Mouse (Mus musculus): ENCODE measurements around the gene Cilp2. TPM values are rescaled to one million over a fixed set of nuclear protein-coding genes. Genes with fewer than 3 reads are reported as not detected.

Cilp2 gene
- polyA plus RNA-seq, 1 experiment from 2014 or later: 0.78 TPM

- H3K27me3 ChIP-seq: no peaks in the 10 kb centered on the region
- H3K4me2 ChIP-seq: no peak overlapping the region
- H3K4me3 ChIP-seq (replicated peaks): no peak overlapping the region
- peaks cover 18% of the 10 kb centered on the region for H3K4me1 ChIP-seq (replicated peaks)
- no peak for ATAC-seq (ENCODE audit: insufficient number of reproducible peaks, insufficient read depth, low FRiP score, low TSS enrichment, low read depth)
- no peak overlapping the region for H3K27ac ChIP-seq
- H3K9me3 ChIP-seq: no peaks in the 10 kb centered on the region
- H3K9ac ChIP-seq (replicated peaks): no peak overlapping the region
- H3K36me3 ChIP-seq: peaks cover 49% of the 10 kb centered on the region
Observed at GRCm38 (mm10) chr8:69918506-69918905, 31.0 kb upstream of the Cilp2 start.

DNA sequence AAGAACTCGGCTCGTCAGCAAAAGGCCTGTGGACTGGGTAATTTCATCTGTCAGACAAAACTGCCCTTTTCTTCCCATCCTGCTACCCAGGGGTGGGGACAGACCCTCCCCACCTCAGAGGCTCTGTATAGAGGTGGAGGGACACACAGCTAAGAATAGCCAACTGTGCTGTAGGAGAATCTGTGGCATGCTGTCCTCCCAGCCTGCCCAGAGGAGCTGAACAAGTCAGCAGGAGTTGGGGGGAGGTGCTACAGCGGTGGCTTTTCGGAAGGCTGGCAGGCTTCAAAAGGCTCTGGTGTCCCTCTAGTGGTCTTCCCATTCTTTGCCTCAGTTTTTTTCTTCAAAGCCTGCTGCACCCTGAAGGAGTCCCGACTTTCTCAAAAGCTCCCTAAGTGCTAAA, 28.3 kb upstream of the Cilp2 start:
- no peak overlapping the region for H3K4me2 ChIP-seq
- H3K9me3 ChIP-seq: no peaks in the 10 kb centered on the region
- H3K4me1 ChIP-seq (replicated peaks): peaks cover 10% of the 10 kb centered on the region
- WGBS: 75% methylated on average over 5 of the region's 5 CpGs
- H3K9ac ChIP-seq (replicated peaks): no peak overlapping the region
- H3K4me3 ChIP-seq (replicated peaks): no peak overlapping the region
- H3K27ac ChIP-seq: no peak overlapping the region
- no peaks in the 10 kb centered on the region for H3K27me3 ChIP-seq
- no peak for ATAC-seq (ENCODE audit: insufficient number of reproducible peaks, insufficient read depth, low FRiP score, low TSS enrichment, low read depth)
- H3K36me3 ChIP-seq: peaks cover 72% of the 10 kb centered on the region

GRCm38 (mm10) chr8:69914526-69914925, 27.0 kb upstream of the Cilp2 start:
- no peak for ATAC-seq (ENCODE audit: insufficient number of reproducible peaks, insufficient read depth, low FRiP score, low TSS enrichment, low read depth)
- peaks cover 85% of the 10 kb centered on the region for H3K36me3 ChIP-seq

GRCm38 (mm10) chr8:69912478-69913074, 25.1 kb upstream of the Cilp2 start:
- H3K4me3 ChIP-seq (replicated peaks): no peak overlapping the region
- H3K9ac ChIP-seq (replicated peaks): no peak overlapping the region
- no peak overlapping the region for H3K4me2 ChIP-seq
- H3K27ac ChIP-seq: no peak overlapping the region
- H3K9me3 ChIP-seq: no peaks in the 10 kb centered on the region
- no peaks in the 10 kb centered on the region for H3K27me3 ChIP-seq
- peaks cover 99% of the 10 kb centered on the region for H3K36me3 ChIP-seq
- no peak for ATAC-seq (ENCODE audit: insufficient number of reproducible peaks, insufficient read depth, low FRiP score, low TSS enrichment, low read depth)
- WGBS: 88% methylated on average over 12 of the region's 12 CpGs
- H3K4me1 ChIP-seq (replicated peaks): no peaks in the 10 kb centered on the region

More at GRCm38 (mm10) chr8:69914526-69914925, 27.0 kb upstream of the Cilp2 start:
- Histone ChIP-seq H3K9ac (replicated peaks) (no peak overlapping the region), H3K4me2 (no peak overlapping the region), H3K27ac (no peak overlapping the region), H3K27me3 (no peaks in the 10 kb centered on the region), H3K4me1 (replicated peaks) (no peaks in the 10 kb centered on the region; the same call in 1 of the 2 replicates), H3K9me3 (no peaks in the 10 kb centered on the region), H3K4me3 (replicated peaks) (no peak overlapping the region)
- 89% methylated on average over 4 of the region's 4 CpGs for WGBS

GRCm38 (mm10) chr8:69911917-69912316, 24.4 kb upstream of the Cilp2 start:
- WGBS: 93% methylated on average over 13 of the region's 13 CpGs
- Histone ChIP-seq H3K27me3 (no peaks in the 10 kb centered on the region), H3K4me3 (replicated peaks) (no peak overlapping the region), H3K4me2 (no peak overlapping the region), H3K36me3 (peaks cover 98% of the 10 kb centered on the region), H3K4me1 (replicated peaks) (no peaks in the 10 kb centered on the region), H3K27ac (no peak overlapping the region), H3K9ac (replicated peaks) (no peak overlapping the region), H3K9me3 (no peaks in the 10 kb centered on the region)
- no peak for ATAC-seq (ENCODE audit: insufficient number of reproducible peaks, insufficient read depth, low FRiP score, low TSS enrichment, low read depth)

GRCm38 (mm10) chr8:69907106-69907505, 19.6 kb upstream of the Cilp2 start:
- Histone ChIP-seq H3K27ac (no peak overlapping the region), H3K9me3 (no peaks in the 10 kb centered on the region), H3K4me3 (replicated peaks) (no peak overlapping the region), H3K9ac (replicated peaks) (no peak overlapping the region), H3K36me3 (peaks cover 56% of the 10 kb centered on the region), H3K4me1 (replicated peaks) (peaks cover 13% of the 10 kb centered on the region), H3K4me2 (no peak overlapping the region), H3K27me3 (no peaks in the 10 kb centered on the region)
- WGBS: 87% methylated on average over 2 of the region's 2 CpGs
- ATAC-seq (ENCODE audit: insufficient number of reproducible peaks, insufficient read depth, low FRiP score, low TSS enrichment, low read depth): no peak

DNA sequence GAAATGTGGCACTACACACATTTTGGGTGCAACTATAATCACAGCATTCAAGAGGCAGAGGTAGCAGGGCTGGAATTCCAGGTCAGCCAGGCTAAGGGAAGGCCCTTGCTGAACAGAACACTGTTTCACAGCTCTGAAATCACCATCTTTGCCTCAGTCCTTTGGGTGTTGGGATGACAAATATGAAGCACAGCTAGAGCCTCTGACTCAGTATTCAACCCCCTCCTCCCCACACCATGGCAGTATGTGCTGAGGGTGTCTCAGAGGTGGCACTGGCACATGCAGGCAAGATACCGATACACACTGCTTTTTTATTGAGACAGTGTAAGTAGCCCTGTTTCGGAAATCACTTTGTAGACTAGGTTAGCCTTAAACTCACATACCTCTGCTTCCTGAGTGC, 18.8 kb upstream of the Cilp2 start:
- H3K9me3 ChIP-seq: no peaks in the 10 kb centered on the region
- WGBS: 89% methylated on average over 2 of the region's 2 CpGs
- ATAC-seq (ENCODE audit: insufficient number of reproducible peaks, insufficient read depth, low FRiP score, low TSS enrichment, low read depth): no peak
- no peaks in the 10 kb centered on the region for H3K27me3 ChIP-seq
- peaks cover 48% of the 10 kb centered on the region for H3K36me3 ChIP-seq
- no peak overlapping the region for H3K4me2 ChIP-seq
- H3K4me1 ChIP-seq (replicated peaks): peaks cover 18% of the 10 kb centered on the region
- no peak overlapping the region for H3K9ac ChIP-seq (replicated peaks)
- no peak overlapping the region for H3K4me3 ChIP-seq (replicated peaks)
- H3K27ac ChIP-seq: no peak overlapping the region

- H3K4me3 ChIP-seq (replicated peaks): no peak overlapping the region
- no peaks in the 10 kb centered on the region for H3K27me3 ChIP-seq
- H3K4me2 ChIP-seq: peak overlapping the region; percentile 96
- no peaks in the 10 kb centered on the region for H3K9me3 ChIP-seq
- H3K36me3 ChIP-seq: peaks cover 30% of the 10 kb centered on the region
- H3K27ac ChIP-seq: no peak overlapping the region
- 88% methylated on average over 8 of the region's 8 CpGs for WGBS
- H3K9ac ChIP-seq (replicated peaks): no peak overlapping the region
- ATAC-seq (ENCODE audit: insufficient number of reproducible peaks, insufficient read depth, low FRiP score, low TSS enrichment, low read depth): no peak
- peaks cover 29% of the 10 kb centered on the region for H3K4me1 ChIP-seq (replicated peaks)
Observed at GRCm38 (mm10) chr8:69904096-69904495, 16.6 kb upstream of the Cilp2 start.

GRCm38 (mm10) chr8:69903063-69903542, 15.6 kb upstream of the Cilp2 start:
- peak; percentile 85 for ATAC-seq (ENCODE audit: insufficient number of reproducible peaks, insufficient read depth, low FRiP score, low TSS enrichment, low read depth)
- Histone ChIP-seq H3K4me2 (peak overlapping the region; percentile 96), H3K4me3 (replicated peaks) (peak overlapping the region; percentile 68), H3K9me3 (no peaks in the 10 kb centered on the region), H3K27ac (peak overlapping the region; percentile 94), H3K4me1 (replicated peaks) (peaks cover 33% of the 10 kb centered on the region), H3K27me3 (no peaks in the 10 kb centered on the region), H3K36me3 (peaks cover 31% of the 10 kb centered on the region), H3K9ac (replicated peaks) (peak overlapping the region; percentile 78)
- WGBS: under 1% methylated on average over 45 of the region's 45 CpGs

DNA sequence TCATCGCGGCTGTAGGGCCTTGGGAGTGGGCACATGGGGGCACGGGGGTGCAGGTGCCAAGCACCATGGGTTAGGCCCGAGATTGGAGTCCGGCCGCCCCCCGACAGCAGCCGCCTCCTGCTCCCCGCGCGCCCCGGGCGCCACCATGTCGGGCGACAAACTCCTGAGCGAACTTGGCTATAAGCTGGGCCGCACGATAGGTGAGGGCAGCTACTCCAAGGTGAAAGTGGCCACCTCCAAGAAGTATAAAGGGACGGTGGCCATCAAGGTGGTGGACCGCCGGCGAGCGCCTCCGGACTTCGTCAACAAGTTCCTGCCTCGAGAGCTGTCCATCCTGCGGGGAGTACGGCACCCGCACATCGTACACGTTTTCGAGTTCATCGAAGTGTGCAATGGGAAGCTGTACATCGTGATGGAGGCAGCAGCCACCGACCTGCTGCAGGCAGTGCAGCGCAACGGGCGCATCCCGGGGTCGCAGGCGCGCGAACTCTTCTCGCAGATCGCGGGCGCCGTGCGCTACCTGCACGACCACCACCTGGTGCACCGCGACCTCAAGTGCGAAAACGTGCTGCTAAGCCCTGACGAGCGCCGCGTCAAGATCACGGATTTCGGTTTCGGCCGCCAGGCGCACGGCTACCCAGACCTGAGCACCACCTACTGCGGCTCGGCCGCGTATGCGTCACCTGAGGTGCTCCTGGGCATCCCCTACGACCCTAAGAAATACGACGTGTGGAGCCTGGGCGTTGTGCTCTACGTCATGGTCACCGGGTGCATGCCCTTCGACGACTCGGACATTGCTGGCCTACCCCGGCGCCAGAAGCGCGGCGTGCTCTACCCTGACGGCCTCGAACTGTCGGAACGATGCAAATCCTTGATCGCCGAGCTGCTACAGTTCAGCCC, 14.9 kb upstream of the Cilp2 start, which contains the start of the genes Tssk6, Ndufa13 and Yjefn3:
Tssk6 (plus strand) TSS at position 22 of the 900 bp plus-strand sequence.
Ndufa13 (minus strand) TSS at position 396 of the 900 bp plus-strand sequence.
Yjefn3 (minus strand) TSS at position 550 of the 900 bp plus-strand sequence.
- Histone ChIP-seq H3K36me3 (peaks cover 31% of the 10 kb centered on the region), H3K4me2 (peak within 1 kb of the TSS; percentile 96), H3K9ac (replicated peaks) (peak within 1 kb of the TSS; percentile 78), H3K9me3 (no peaks in the 10 kb centered on the region), H3K27me3 (no peaks in the 10 kb centered on the region), H3K27ac (peak within 1 kb of the TSS; percentile 94), H3K4me1 (replicated peaks) (peaks cover 33% of the 10 kb centered on the region), H3K4me3 (replicated peaks) (peak within 1 kb of the TSS; percentile 68)
- 5% methylated on average over 89 of the region's 89 CpGs for WGBS
- ATAC-seq (ENCODE audit: insufficient number of reproducible peaks, insufficient read depth, low FRiP score, low TSS enrichment, low read depth): peak; percentile 9; the same call in 1 of the 2 replicates

- peak overlapping the region; percentile 94 for H3K27ac ChIP-seq
- under 1% methylated on average over 41 of the region's 41 CpGs for WGBS
- H3K36me3 ChIP-seq: peaks cover 26% of the 10 kb centered on the region
- H3K9ac ChIP-seq (replicated peaks): peak overlapping the region; percentile 78
- H3K9me3 ChIP-seq: no peaks in the 10 kb centered on the region
- ATAC-seq (ENCODE audit: insufficient number of reproducible peaks, insufficient read depth, low FRiP score, low TSS enrichment, low read depth): peak; percentile 60
- H3K27me3 ChIP-seq: no peaks in the 10 kb centered on the region
- H3K4me3 ChIP-seq (replicated peaks): peak overlapping the region; percentile 68
- H3K4me2 ChIP-seq: peak overlapping the region; percentile 96
- H3K4me1 ChIP-seq (replicated peaks): peaks cover 33% of the 10 kb centered on the region
Observed at GRCm38 (mm10) chr8:69901484-69902162, 14.1 kb upstream of the Cilp2 start.
